Mouse (Mus musculus): ENCODE measurements around the gene Lgals4. TPM values are rescaled to one million over a fixed set of nuclear protein-coding genes. Genes with fewer than 3 reads are reported as not detected.

Gene Lgals4
- total RNA-seq, 1 experiment from 2014 or later = 1.2 TPM

GRCm38 (mm10) chr7:28818861-28819452, 14.7 kb upstream of the Lgals4 start:
- no peak for ATAC-seq (replicated peaks; ENCODE audit: insufficient number of reproducible peaks, low FRiP score, low TSS enrichment, poor library complexity, severe bottlenecking)

GRCm38 (mm10) chr7:28819571-28819970, 14.1 kb upstream of the Lgals4 start:
- ATAC-seq (replicated peaks; ENCODE audit: insufficient number of reproducible peaks, low FRiP score, low TSS enrichment, poor library complexity, severe bottlenecking) = no peak

GRCm38 (mm10) chr7:28820358-28821260, 13.0 kb upstream of the Lgals4 start:
- ATAC-seq (replicated peaks; ENCODE audit: insufficient number of reproducible peaks, low FRiP score, low TSS enrichment, poor library complexity, severe bottlenecking) = no peak

GRCm38 (mm10) chr7:28821261-28821831, 12.3 kb upstream of the Lgals4 start:
- no peak; the same call in 1 of the 2 replicates for ATAC-seq (replicated peaks; ENCODE audit: insufficient number of reproducible peaks, low FRiP score, low TSS enrichment, poor library complexity, severe bottlenecking)

GRCm38 (mm10) chr7:28822556-28822955, 11.1 kb upstream of the Lgals4 start:
- no peak for ATAC-seq (replicated peaks; ENCODE audit: insufficient number of reproducible peaks, low FRiP score, low TSS enrichment, poor library complexity, severe bottlenecking)

GRCm38 (mm10) chr7:28822993-28823903, 10.4 kb upstream of the Lgals4 start:
- no peak for ATAC-seq (replicated peaks; ENCODE audit: insufficient number of reproducible peaks, low FRiP score, low TSS enrichment, poor library complexity, severe bottlenecking)

- ATAC-seq (replicated peaks; ENCODE audit: insufficient number of reproducible peaks, low FRiP score, low TSS enrichment, poor library complexity, severe bottlenecking) = no peak
These were observed 9.7 kb upstream of the Lgals4 start for GRCm38 (mm10) chr7:28823932-28824331.

GRCm38 (mm10) chr7:28824941-28825685, 8.5 kb upstream of the Lgals4 start, which contains the start of gene Ech1:
Ech1 (plus strand) TSS chr7:28825217.
- ATAC-seq (replicated peaks; ENCODE audit: insufficient number of reproducible peaks, low FRiP score, low TSS enrichment, poor library complexity, severe bottlenecking) = peak; percentile 94

GRCm38 (mm10) chr7:28825686-28826401, 7.8 kb upstream of the Lgals4 start:
- no peak for ATAC-seq (replicated peaks; ENCODE audit: insufficient number of reproducible peaks, low FRiP score, low TSS enrichment, poor library complexity, severe bottlenecking)

- no peak for ATAC-seq (replicated peaks; ENCODE audit: insufficient number of reproducible peaks, low FRiP score, low TSS enrichment, poor library complexity, severe bottlenecking)
These were observed 7.3 kb upstream of the Lgals4 start for GRCm38 (mm10) chr7:28826402-28826772.

- no peak for ATAC-seq (replicated peaks; ENCODE audit: insufficient number of reproducible peaks, low FRiP score, low TSS enrichment, poor library complexity, severe bottlenecking)
These were observed 6.3 kb upstream of the Lgals4 start for GRCm38 (mm10) chr7:28827338-28827737.

GRCm38 (mm10) chr7:28829821-28830220, 3.8 kb upstream of the Lgals4 start:
- no peak for ATAC-seq (replicated peaks; ENCODE audit: insufficient number of reproducible peaks, low FRiP score, low TSS enrichment, poor library complexity, severe bottlenecking)

- no peak for ATAC-seq (replicated peaks; ENCODE audit: insufficient number of reproducible peaks, low FRiP score, low TSS enrichment, poor library complexity, severe bottlenecking)
These were observed 2.7 kb upstream of the Lgals4 start for GRCm38 (mm10) chr7:28830981-28831380.

- ATAC-seq (replicated peaks; ENCODE audit: insufficient number of reproducible peaks, low FRiP score, low TSS enrichment, poor library complexity, severe bottlenecking) = no peak
These were observed 2.1 kb upstream of the Lgals4 start for GRCm38 (mm10) chr7:28831411-28832125.

GRCm38 (mm10) chr7:28832137-28832536, 1.5 kb upstream of the Lgals4 start:
- ATAC-seq (replicated peaks; ENCODE audit: insufficient number of reproducible peaks, low FRiP score, low TSS enrichment, poor library complexity, severe bottlenecking) = no peak

GRCm38 (mm10) chr7:28836936-28837335, 3.3 kb downstream of the Lgals4 start:
- no peak for ATAC-seq (replicated peaks; ENCODE audit: insufficient number of reproducible peaks, low FRiP score, low TSS enrichment, poor library complexity, severe bottlenecking)

GRCm38 (mm10) chr7:28838331-28838730, 4.7 kb downstream of the Lgals4 start:
- ATAC-seq (replicated peaks; ENCODE audit: insufficient number of reproducible peaks, low FRiP score, low TSS enrichment, poor library complexity, severe bottlenecking) = no peak

Measured in monocyte, adult 5-6 weeks (primary cell).